ENCODE assay signal across 8 mouse cellular contexts in genomic region chr5:27790086-27790909, GRCm38 (mm10). TPM values are rescaled to one million over a fixed set of nuclear protein-coding genes. Genes with fewer than 3 reads are reported as not detected.
A peak's percentile ranks its signal among the peaks of the same experiment; 100 is the strongest.
DNase-seq lines count a peak whose midpoint lies in the region; ATAC-seq and TF ChIP-seq lines count a peak whose summit lies in the region.

No protein-coding gene starts in this region.

- DNase-seq in left cerebral cortex, adult 2 months (ENCODE audit: extremely low spot score in 1 of 2, low spot score in 2 of 2): no peak
- no peak for DNase-seq in left cerebral cortex, postnatal 14 days (ENCODE audit: low spot score in 2 of 2)
- DNase-seq in hindbrain, embryonic 14.5 days (ENCODE audit: low spot score): no peak
- DNase-seq in lung, embryonic 14.5 days: peak; percentile 41
- no peak for DNase-seq in left cerebral cortex, postnatal 36 days (ENCODE audit: low spot score in 2 of 2)
- no peak for DNase-seq in spleen, adult 12 weeks (ENCODE audit: low spot score)

- ATAC-seq in embryonic facial prominence, embryonic 12.5 days (ENCODE audit: insufficient number of reproducible peaks, insufficient read depth, low FRiP score, low TSS enrichment): no peak
- no peak for ATAC-seq in hindbrain, embryonic 14.5 days (ENCODE audit: low FRiP score)
- no peak for ATAC-seq in lung, embryonic 14.5 days (ENCODE audit: insufficient read depth)
- no peak for ATAC-seq in stomach, embryonic 16.5 days (ENCODE audit: insufficient read depth, low FRiP score)

- TF ChIP-seq CTCF in left cerebral cortex, adult 2 months (IDR thresholded peaks at IDR 0.05): no peak
- no peak for TF ChIP-seq CTCF in lung, embryonic 14.5 days (IDR thresholded peaks at IDR 0.05; ENCODE audit: low read depth)

- H3K9me3 ChIP-seq in embryonic facial prominence, embryonic 12.5 days: no peaks in the 10 kb centered on the region
- H3K9me3 ChIP-seq in hindbrain, embryonic 14.5 days (ENCODE audit: control insufficient read depth, low read length): no peaks in the 10 kb centered on the region
- no peaks in the 10 kb centered on the region for H3K9me3 ChIP-seq in lung, embryonic 14.5 days (ENCODE audit: low read depth, low read length)
- no peaks in the 10 kb centered on the region for H3K9me3 ChIP-seq in stomach, embryonic 16.5 days (replicated peaks; ENCODE audit: control insufficient read depth, low read length)

- H3K4me1 ChIP-seq in embryonic facial prominence, embryonic 12.5 days: peaks cover 20% of the 10 kb centered on the region
- H3K4me1 ChIP-seq in hindbrain, embryonic 14.5 days (replicated peaks; ENCODE audit: control insufficient read depth, insufficient read depth, low read length): peaks cover 11% of the 10 kb centered on the region
- no peaks in the 10 kb centered on the region for H3K4me1 ChIP-seq in lung, embryonic 14.5 days (ENCODE audit: insufficient read depth)
- peaks cover 18% of the 10 kb centered on the region for H3K4me1 ChIP-seq in stomach, embryonic 16.5 days (ENCODE audit: control insufficient read depth, insufficient read depth, low read length)

- peak overlapping the region; percentile 100; the same call in 1 of the 2 replicates for H3K27ac ChIP-seq in left cerebral cortex, adult 2 months
- 0 out of 2 replicates have a peak overlapping the region, but pooled peaks have one; percentile 23 for H3K27ac ChIP-seq in embryonic facial prominence, embryonic 12.5 days
- peak overlapping the region; percentile 96 for H3K27ac ChIP-seq in hindbrain, embryonic 14.5 days
- H3K27ac ChIP-seq in lung, embryonic 14.5 days (ENCODE audit: low read depth): peak overlapping the region; percentile 92; the same call in 1 of the 2 replicates
- peak overlapping the region; percentile 94 for H3K27ac ChIP-seq in stomach, embryonic 16.5 days (ENCODE audit: low read length)

- H3K27me3 ChIP-seq in embryonic facial prominence, embryonic 12.5 days: no peaks in the 10 kb centered on the region
- H3K27me3 ChIP-seq in hindbrain, embryonic 14.5 days (ENCODE audit: control insufficient read depth, insufficient read depth, low read length): no peaks in the 10 kb centered on the region
- no peaks in the 10 kb centered on the region for H3K27me3 ChIP-seq in lung, embryonic 14.5 days (ENCODE audit: insufficient read depth, low read length)
- no peaks in the 10 kb centered on the region for H3K27me3 ChIP-seq in stomach, embryonic 16.5 days (ENCODE audit: control insufficient read depth, insufficient read depth, low read length)

- peak overlapping the region; percentile 56 for H3K4me3 ChIP-seq in left cerebral cortex, adult 2 months
- H3K4me3 ChIP-seq in embryonic facial prominence, embryonic 12.5 days: peak overlapping the region; percentile 60
- peak overlapping the region; percentile 69 for H3K4me3 ChIP-seq in hindbrain, embryonic 14.5 days (replicated peaks; ENCODE audit: low read length)
- peak overlapping the region; percentile 77 for H3K4me3 ChIP-seq in lung, embryonic 14.5 days (ENCODE audit: low read depth, low read length)
- H3K4me3 ChIP-seq in stomach, embryonic 16.5 days (replicated peaks; ENCODE audit: low read length): peak overlapping the region; percentile 78

- intact Hi-C loops in left cerebral cortex, adult 2 months (cut with DNase I): loop anchor here (2.0 kb wide), 1 partner anchor 283 kb away; no protein-coding TSS in a partner anchor
- intact Hi-C loops in left cerebral cortex, postnatal 14 days (cut with DNase I): loop anchor here (2.0 to 5.0 kb wide), 3 partner anchors 52 to 305 kb away; partner anchors contain the start of genes Htr5a and Insig1
- intact Hi-C loops in left cerebral cortex, postnatal 36 days (cut with DNase I): loop anchor here (5.0 kb wide), 1 partner anchor 282 kb away; the partner anchor contains the start of gene Insig1

- H3K9ac ChIP-seq in embryonic facial prominence, embryonic 12.5 days: peak overlapping the region; percentile 75
- peak overlapping the region; percentile 80 for H3K9ac ChIP-seq in hindbrain, embryonic 14.5 days
- peak overlapping the region; percentile 75 for H3K9ac ChIP-seq in lung, embryonic 14.5 days
- H3K9ac ChIP-seq in stomach, embryonic 16.5 days (ENCODE audit: low read length): peak overlapping the region; percentile 90

- H3K4me2 ChIP-seq in embryonic facial prominence, embryonic 12.5 days (replicated peaks): peak overlapping the region; percentile 76
- peak overlapping the region; percentile 71 for H3K4me2 ChIP-seq in hindbrain, embryonic 14.5 days (replicated peaks)
- H3K4me2 ChIP-seq in lung, embryonic 14.5 days: peak overlapping the region; percentile 70
- H3K4me2 ChIP-seq in stomach, embryonic 16.5 days (ENCODE audit: low read depth, low read length): peak overlapping the region; percentile 54

- 31% methylated on average over 21 of the region's 21 CpGs for WGBS in embryonic facial prominence, embryonic 12.5 days
- WGBS in hindbrain, embryonic 14.5 days: 29% methylated on average over 21 of the region's 21 CpGs
- WGBS in lung, embryonic 14.5 days: 16% methylated on average over 21 of the region's 21 CpGs
- 19% methylated on average over 21 of the region's 21 CpGs for WGBS in stomach, embryonic 16.5 days

- H3K36me3 ChIP-seq in embryonic facial prominence, embryonic 12.5 days: peaks cover 36% of the 10 kb centered on the region
- peaks cover 34% of the 10 kb centered on the region for H3K36me3 ChIP-seq in hindbrain, embryonic 14.5 days (replicated peaks; ENCODE audit: control insufficient read depth, insufficient read depth)
- H3K36me3 ChIP-seq in lung, embryonic 14.5 days (ENCODE audit: insufficient read depth): peaks cover 40% of the 10 kb centered on the region
- H3K36me3 ChIP-seq in stomach, embryonic 16.5 days (ENCODE audit: control insufficient read depth, insufficient read depth, low read length): peaks cover 22% of the 10 kb centered on the region; the same call in 1 of the 2 replicates

RNA-seq across cellular contexts. Expression of gene Paxip1, which starts 1.2 kb away (rescaled TPM):
- total RNA-seq in left cerebral cortex, adult 2 months (2021): 10 to 100 TPM; 48.9 to 50.6 TPM
- total RNA-seq in left cerebral cortex, postnatal 14 days (2021): 10 to 100 TPM; 43.4 to 46.6 TPM
- 41.2 and 43.6 TPM in 2 replicates for polyA plus RNA-seq in embryonic facial prominence, embryonic 12.5 days (2016; fragmentation: Nextera tagmentation; extraction: Ambion mirVana)
- polyA plus RNA-seq in hindbrain, embryonic 14.5 days (2014; fragmentation: Nextera tagmentation; extraction: Ambion mirVana): 29.5 and 35.1 TPM in 2 replicates
- polyA plus RNA-seq in lung, embryonic 14.5 days (2014; fragmentation: Nextera tagmentation; extraction: Ambion mirVana): 46.1 and 56.8 TPM in 2 replicates
- polyA plus RNA-seq in stomach, embryonic 16.5 days (2015; fragmentation: Nextera tagmentation; extraction: Ambion mirVana): 23.1 and 23.9 TPM in 2 replicates
- total RNA-seq in left cerebral cortex, postnatal 36 days (2021): 10 to 100 TPM; 44.1 to 46.3 TPM

RNA-seq across cellular contexts. Expression of gene Htr5a, which starts 51.7 kb away (rescaled TPM):
- total RNA-seq in left cerebral cortex, adult 2 months (2021): 10 to 100 TPM; 14.5 to 14.7 TPM
- 10 to 100 TPM; 12.7 to 16.2 TPM for total RNA-seq in left cerebral cortex, postnatal 14 days (2021)
- polyA plus RNA-seq in embryonic facial prominence, embryonic 12.5 days (2016; fragmentation: Nextera tagmentation; extraction: Ambion mirVana): 0.03 TPM in 1 of 2 replicates, not detected in the other
- 1.7 and 1.8 TPM in 2 replicates for polyA plus RNA-seq in hindbrain, embryonic 14.5 days (2014; fragmentation: Nextera tagmentation; extraction: Ambion mirVana)
- polyA plus RNA-seq in lung, embryonic 14.5 days (2014; fragmentation: Nextera tagmentation; extraction: Ambion mirVana): not detected in 2 replicates
- polyA plus RNA-seq in stomach, embryonic 16.5 days (2015; fragmentation: Nextera tagmentation; extraction: Ambion mirVana): 0.03 TPM in 1 of 2 replicates, not detected in the other
- total RNA-seq in left cerebral cortex, postnatal 36 days (2021): 10 to 100 TPM; 12.5 to 14.1 TPM

Comparison
In these comparisons a context has a peak if more than half of its experiments do, and no peak if none do; other contexts are left out.
1. H3K27ac ChIP-seq: peak in every context shown above with its lines; median percentile 100 in left cerebral cortex, adult 2 months; 96 in hindbrain, embryonic 14.5 days; 94 in stomach, embryonic 16.5 days; 92 in lung, embryonic 14.5 days; 23 in embryonic facial prominence, embryonic 12.5 days.